Mouse (Mus musculus) MEL (cell line): Measurements from ENCODE around the gene Gnaq. TPM values are rescaled to one million over a fixed set of nuclear protein-coding genes. Genes with fewer than 3 reads are reported as not detected.

ENCODE experiments used
- DNase-seq: peaks from one replicate; pipeline ENCODE4 v3.0.0; 2011; ENCODE audit warnings: low read depth, low spot score
- H3K27ac ChIP-seq: 2 replicates; pipeline ENCODE4 v1.5.1; 2012; ENCODE audit warnings: low read depth, mild to moderate bottlenecking, control low read depth, low read length, moderate library complexity; ENCODE audit not compliant: control insufficient read depth
- H3K27me3 ChIP-seq, 2 experiments: fragments of 150-350 bp in 1 of 2; sonication (generic) in 1 of 2; 2 replicates each; pipeline ENCODE4 v1.6.1; 2012; ENCODE audit warnings: low read length in 2 of 2, mild to moderate bottlenecking in 2 of 2, improper control_type of control experiment in 1 of 2, moderate library complexity in 1 of 2; ENCODE audit not compliant: insufficient read depth in 2 of 2, control insufficient read depth in 1 of 2
- H3K36me3 ChIP-seq, 2 experiments: 2 replicates each; pipeline ENCODE4 v1.6.1; 2012 to 2014; ENCODE audit warnings: low read length in 2 of 2, improper control_type of control experiment in 1 of 2, inconsistent platforms in 1 of 2, mild to moderate bottlenecking in 1 of 2; ENCODE audit not compliant: insufficient read depth in 2 of 2, control insufficient read depth in 1 of 2
- H3K4me1 ChIP-seq, 2 experiments: fragments of 150-350 bp in 1 of 2; sonication (generic) in 1 of 2; 2 replicates each; pipeline ENCODE4 v1.6.1; 2012; ENCODE audit warnings: low read length in 2 of 2, improper control_type of control experiment in 1 of 2, mild to moderate bottlenecking in 1 of 2; ENCODE audit not compliant: insufficient read depth in 2 of 2, control insufficient read depth in 1 of 2
- H3K4me3 ChIP-seq, 2 experiments: fragments of 150-350 bp in 1 of 2; sonication (generic) in 1 of 2; 2 replicates each; pipeline ENCODE4 v1.5.1; 2012; ENCODE audit warnings: low read depth in 2 of 2, low read length in 2 of 2, mild to moderate bottlenecking in 2 of 2, moderate library complexity in 2 of 2, control low read depth in 1 of 2, improper control_type of control experiment in 1 of 2; ENCODE audit not compliant: control insufficient read depth in 1 of 2, insufficient read depth in 1 of 2
- H3K79me2 ChIP-seq: 2 replicates; pipeline ENCODE4 v1.6.1; 2012; ENCODE audit warnings: mild to moderate bottlenecking, low read length, moderate library complexity; ENCODE audit not compliant: control insufficient read depth, poor library complexity, insufficient read depth
- H3K9ac ChIP-seq: 2 replicates; pipeline ENCODE4 v1.6.1; 2012; ENCODE audit warnings: low read depth, mild to moderate bottlenecking, control low read depth, low read length, moderate library complexity; ENCODE audit not compliant: control insufficient read depth, poor library complexity, severe bottlenecking
- H3K9me3 ChIP-seq: fragments of 150-350 bp; sonication (generic); replicated peaks from 2 replicates; pipeline ENCODE4 v1.6.1; 2012; ENCODE audit warnings: mild to moderate bottlenecking, low read length, improper control_type of control experiment, moderate library complexity; ENCODE audit not compliant: insufficient read depth
- CHD1 ChIP-seq: IDR thresholded peaks from 2 replicates; pipeline ENCODE4 v1.6.1; 2012; ENCODE audit warnings: low read depth, mild to moderate bottlenecking, inconsistent platforms, low read length, improper control_type of control experiment
- CHD2 ChIP-seq: IDR thresholded peaks from 2 replicates; pipeline ENCODE4 v1.6.1; 2011; ENCODE audit warnings: low read length, improper control_type of control experiment
- CTCF ChIP-seq, 3 experiments: IDR thresholded peaks in 2 of 3; conservative IDR thresholded peaks in 1 of 3; 2 replicates each; pipeline ENCODE4 v1.5.1; 2011 to 2012; ENCODE audit warnings: low read length in 3 of 3, low read depth in 2 of 3, mild to moderate bottlenecking in 2 of 3, improper control_type of control experiment in 1 of 3, inconsistent platforms in 1 of 3, mixed read lengths in 1 of 3, moderate library complexity in 1 of 3; ENCODE audit not compliant: control insufficient read depth in 1 of 3, insufficient read depth in 1 of 3, poor library complexity in 1 of 3, severe bottlenecking in 1 of 3
- ELF1 ChIP-seq: IDR thresholded peaks from 2 replicates; pipeline ENCODE4 v1.6.1; 2014; ENCODE audit warnings: low read depth, mild to moderate bottlenecking, inconsistent platforms, low read length, improper control_type of control experiment, moderate library complexity
- EP300 ChIP-seq, 2 experiments: IDR thresholded peaks; 2 replicates each; pipeline ENCODE4 v1.6.1; 2011; ENCODE audit warnings: improper control_type of control experiment in 2 of 2, low read length in 2 of 2, low read depth in 1 of 2, mild to moderate bottlenecking in 1 of 2
- HCFC1 ChIP-seq: IDR thresholded peaks from 2 replicates; pipeline ENCODE4 v1.6.1; 2012; ENCODE audit warnings: low read depth, mild to moderate bottlenecking, inconsistent platforms, low read length, improper control_type of control experiment, moderate library complexity
- MAX ChIP-seq: IDR thresholded peaks from 2 replicates; pipeline ENCODE4 v1.6.1; 2011; ENCODE audit warnings: low read length, improper control_type of control experiment
- MEF2A ChIP-seq: IDR thresholded peaks from 2 replicates; pipeline ENCODE4 v1.6.1; 2014; ENCODE audit warnings: low read depth, mild to moderate bottlenecking, inconsistent platforms, low read length, improper control_type of control experiment; ENCODE audit not compliant: poor library complexity, insufficient replicate concordance, severe bottlenecking; ENCODE audit errors: extremely low read depth
- MYB ChIP-seq: IDR thresholded peaks from 2 replicates; pipeline ENCODE4 v1.6.1; 2011; ENCODE audit warnings: mild to moderate bottlenecking, low read depth, low read length, improper control_type of control experiment
- MYC ChIP-seq: IDR thresholded peaks from 2 replicates; pipeline ENCODE4 v1.6.1; 2011; ENCODE audit warnings: low read depth, mild to moderate bottlenecking, low read length, improper control_type of control experiment, moderate library complexity
- NELFE ChIP-seq: IDR thresholded peaks from 2 replicates; pipeline ENCODE4 v1.6.1; 2011; ENCODE audit warnings: low read depth, low read length, improper control_type of control experiment
- NRF1 ChIP-seq: IDR thresholded peaks from 2 replicates; pipeline ENCODE4 v1.6.1; 2014; ENCODE audit warnings: low read depth, mild to moderate bottlenecking, inconsistent platforms, low read length, improper control_type of control experiment, moderate library complexity; ENCODE audit not compliant: poor library complexity, insufficient read depth, severe bottlenecking
- POLR2A ChIP-seq, 2 experiments: IDR thresholded peaks; 2 replicates each; pipeline ENCODE4 v1.6.1; 2011 to 2012; ENCODE audit warnings: low read length in 2 of 2, mild to moderate bottlenecking in 2 of 2, control low read depth in 1 of 2, improper control_type of control experiment in 1 of 2, low read depth in 1 of 2, moderate library complexity in 1 of 2; ENCODE audit not compliant: control insufficient read depth in 1 of 2, insufficient read depth in 1 of 2, poor library complexity in 1 of 2
- POLR2AphosphoS5 ChIP-seq: IDR thresholded peaks from 2 replicates; pipeline ENCODE4 v1.6.1; 2012; ENCODE audit warnings: low read depth, borderline replicate concordance, mild to moderate bottlenecking, inconsistent platforms, low read length, moderate library complexity, mixed read lengths
- RCOR1 ChIP-seq: IDR thresholded peaks from 2 replicates; pipeline ENCODE4 v1.6.1; 2012; ENCODE audit warnings: low read depth, mild to moderate bottlenecking, inconsistent platforms, low read length, improper control_type of control experiment
- SMC3 ChIP-seq: IDR thresholded peaks from 2 replicates; pipeline ENCODE4 v1.6.1; 2011; ENCODE audit warnings: low read depth, low read length, improper control_type of control experiment
- TBP ChIP-seq: IDR thresholded peaks from 2 replicates; pipeline ENCODE4 v1.8.0; 2011; ENCODE audit warnings: low read depth, low read length, improper control_type of control experiment
- TCF12 ChIP-seq: IDR thresholded peaks from 2 replicates; pipeline ENCODE4 v1.6.1; 2014; ENCODE audit warnings: low read depth, mild to moderate bottlenecking, inconsistent platforms, low read length, improper control_type of control experiment, moderate library complexity
- UBTF ChIP-seq: IDR thresholded peaks from 2 replicates; pipeline ENCODE4 v1.6.1; 2012; ENCODE audit warnings: low read depth, mild to moderate bottlenecking, inconsistent platforms, low read length, improper control_type of control experiment, moderate library complexity, borderline replicate concordance; ENCODE audit not compliant: insufficient read depth
- USF1 ChIP-seq: IDR thresholded peaks from 2 replicates; pipeline ENCODE4 v1.6.1; 2014; ENCODE audit warnings: low read depth, mild to moderate bottlenecking, inconsistent platforms, low read length, improper control_type of control experiment, moderate library complexity
- USF2 ChIP-seq, 2 experiments: IDR thresholded peaks; 2 replicates each; pipeline ENCODE4 v1.6.1; 2011 to 2012; ENCODE audit warnings: improper control_type of control experiment in 2 of 2, low read length in 2 of 2, borderline replicate concordance in 1 of 2, inconsistent platforms in 1 of 2, low read depth in 1 of 2, mild to moderate bottlenecking in 1 of 2; ENCODE audit not compliant: insufficient read depth in 1 of 2
- ZC3H11A ChIP-seq: IDR thresholded peaks from 2 replicates; pipeline ENCODE4 v1.6.1; 2012; ENCODE audit warnings: low read depth, mild to moderate bottlenecking, inconsistent platforms, low read length, improper control_type of control experiment
- polyA plus RNA-seq, 2 experiments: library from polyadenylated mRNA; stranded (reverse) in 1 of 2; unstranded in 1 of 2; fragments of >175 nt in 1 of 2; fragments of >200 nt in 1 of 2; gene quantifications; 2 replicates each; pipeline versions ENCODE4 v1.2.1 to v1.2.4; 2012; ENCODE audit warnings: low replicate concordance in 2 of 2, low read depth in 1 of 2; ENCODE audit not compliant: insufficient read length in 2 of 2, insufficient read depth in 1 of 2, missing spikeins in 1 of 2
- total RNA-seq: library from RNA; depleted of rRNA; stranded (reverse); fragments of 300-350 nt; gene quantifications from 2 replicates; pipeline ENCODE4 v1.2.3, GENCODE M21; 2012

Gene Gnaq
- total and polyA plus RNA-seq, 3 experiments = not detected

- H3K4me1 ChIP-seq = no peaks in the 10 kb centered on the region
These were observed 167.8 kb downstream of the Gnaq start for GRCm38 (mm10) chr19:16300413-16300812.

GRCm38 (mm10) chr19:16301336-16301735 lies 168.7 kb downstream of the Gnaq start:
- Histone ChIP-seq H3K4me1 (no peaks in the 10 kb centered on the region), H3K79me2 (no peaks in the 10 kb centered on the region), H3K27me3 (peaks cover 3% of the 10 kb centered on the region in 2 experiments; a peak in 3 of 4 replicates), H3K36me3 (no peaks in the 10 kb centered on the region), H3K4me3 (no peak overlapping the region), H3K9me3 (no peaks in the 10 kb centered on the region), H3K9ac (no peak overlapping the region), H3K27ac (no peak overlapping the region)
- DNase-seq = no peak
- TF ChIP-seq NELFE = no peak
- TF ChIP-seq MAX = no peak
- no peak for TF ChIP-seq USF1
- no peak for TF ChIP-seq MYC
- TF ChIP-seq RCOR1 = no peak
- TF ChIP-seq TCF12 = no peak
- no peak for TF ChIP-seq CHD2
- no peak for TF ChIP-seq MYB
- no peak for TF ChIP-seq CTCF (IDR thresholded peaks at IDR 0.05 in 2 of 3, conservative IDR thresholded peaks at IDR 0.05 in 1 of 3; ENCODE audit: control insufficient read depth in 1 of 3, insufficient read depth in 1 of 3, low read depth in 2 of 3, low read length in 3 of 3, poor library complexity in 1 of 3, severe bottlenecking in 1 of 3)
- no peak for TF ChIP-seq UBTF
- TF ChIP-seq EP300 (IDR thresholded peaks at IDR 0.05; ENCODE audit: low read depth in 1 of 2, low read length in 2 of 2) = no peak
- TF ChIP-seq NRF1 = no peak
- TF ChIP-seq MEF2A = no peak

More at GRCm38 (mm10) chr19:16300413-16300812, 167.8 kb downstream of the Gnaq start:
- Histone ChIP-seq H3K27ac (no peak overlapping the region), H3K79me2 (no peaks in the 10 kb centered on the region), H3K4me3 (no peak overlapping the region), H3K36me3 (no peaks in the 10 kb centered on the region), H3K9me3 (no peaks in the 10 kb centered on the region), H3K27me3 (peaks cover 2 to 3% of the 10 kb centered on the region in 2 experiments; a peak in 3 of 4 replicates), H3K9ac (no peak overlapping the region)
- no peak for DNase-seq
- no peak for TF ChIP-seq ELF1
- no peak for TF ChIP-seq POLR2AphosphoS5
- TF ChIP-seq CHD1 = no peak
- TF ChIP-seq TBP = no peak
- TF ChIP-seq NRF1 = no peak
- no peak for TF ChIP-seq HCFC1
- no peak for TF ChIP-seq MEF2A
- TF ChIP-seq RCOR1 = no peak
- TF ChIP-seq ZC3H11A = no peak
- no peak for TF ChIP-seq SMC3
- TF ChIP-seq EP300 (IDR thresholded peaks at IDR 0.05; ENCODE audit: low read depth in 1 of 2, low read length in 2 of 2) = no peak
- TF ChIP-seq POLR2A (IDR thresholded peaks at IDR 0.05; ENCODE audit: control insufficient read depth in 1 of 2, insufficient read depth in 1 of 2, low read depth in 1 of 2, low read length in 2 of 2, poor library complexity in 1 of 2) = no peak
- TF ChIP-seq USF2 (IDR thresholded peaks at IDR 0.05; ENCODE audit: borderline replicate concordance in 1 of 2, insufficient read depth in 1 of 2, low read depth in 1 of 2, low read length in 2 of 2) = no peak
- TF ChIP-seq USF1 = no peak
